Mouse (Mus musculus) lung, adult 2 months (tissue): ENCODE measurements around the gene Steap1. TPM values are rescaled to one million over a fixed set of nuclear protein-coding genes. Genes with fewer than 3 reads are reported as not detected.

Experiments used
- DNase-seq: peaks from one replicate; pipeline ENCODE4 v3.0.0; 2022
- H3K4me1 ChIP-seq: fragments of 200-500 bp; 2 replicates; pipeline ENCODE4 v1.6.1; 2011; ENCODE audit warnings: low read length; ENCODE audit not compliant: control insufficient read depth, insufficient read depth
- H3K4me3 ChIP-seq: fragments of 200-500 bp; replicated peaks from 2 replicates; pipeline ENCODE3; 2011; ENCODE audit warnings: low read depth, mild to moderate bottlenecking, control low read depth, low read length; ENCODE audit errors: extremely low read depth
- CTCF ChIP-seq: fragments of 200-500 bp; IDR thresholded peaks from 2 replicates; pipeline ENCODE4 v1.5.1; 2011; ENCODE audit warnings: mild to moderate bottlenecking, low read length, control low read depth; ENCODE audit not compliant: insufficient read depth
- POLR2A ChIP-seq: fragments of 200-500 bp; IDR thresholded peaks from 2 replicates; pipeline ENCODE4 v1.6.1; 2011; ENCODE audit warnings: low read depth, mild to moderate bottlenecking, control low read depth, low read length, borderline replicate concordance; ENCODE audit errors: extremely low read depth
- WGBS: fragments of 180-500 bp; shearing (Covaris S2); methylation state at CpG from one replicate; pipeline ENCODE4 v1.1.7; 2018; 5-methylcytosine and 5-hydroxymethylcytosine counted together
- polyA plus RNA-seq: library from polyadenylated mRNA; depleted of rRNA; stranded (reverse); fragments of >200 nt; gene quantifications from 2 replicates; pipeline ENCODE4 v1.2.3, GENCODE M21; 2012; rRNA removed

Gene Steap1
- polyA plus RNA-seq, 1 experiment: 0.98 TPM

DNA sequence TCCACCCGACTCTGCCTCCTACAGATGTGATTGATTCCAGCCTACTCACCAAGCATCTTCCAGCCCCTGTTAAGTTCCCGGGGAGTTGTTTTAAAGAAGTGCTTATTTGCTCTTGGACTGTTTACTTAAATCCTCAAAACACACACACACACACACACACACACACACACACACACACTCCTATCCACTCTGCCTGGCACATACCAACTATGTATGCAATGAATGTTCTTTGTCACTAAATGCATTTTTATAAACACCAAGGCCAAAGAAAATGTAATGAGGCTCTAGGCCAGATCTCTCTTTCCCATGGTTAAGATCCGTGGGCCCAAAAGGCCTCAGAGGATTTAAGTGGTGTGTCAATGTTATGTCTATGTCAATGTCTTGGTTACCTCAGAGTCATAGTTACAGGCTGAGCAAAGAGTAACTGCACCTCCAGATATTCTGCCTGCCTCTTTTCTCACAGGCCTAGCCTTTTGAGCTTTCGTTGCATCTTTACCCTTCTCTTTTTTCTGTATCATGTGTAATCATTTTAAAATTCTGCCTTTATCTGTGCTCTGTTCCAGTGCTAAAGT lies 56.9 kb downstream of the Steap1 start:
- TF ChIP-seq POLR2A (no peak), CTCF (no peak)
- 40% methylated on average over 4 of the region's 4 CpGs for WGBS
- no peak for DNase-seq
- H3K4me3 ChIP-seq: no peak overlapping the region
- H3K4me1 ChIP-seq: peaks cover 3% of the 10 kb centered on the region; the same call in 1 of the 2 replicates

DNA sequence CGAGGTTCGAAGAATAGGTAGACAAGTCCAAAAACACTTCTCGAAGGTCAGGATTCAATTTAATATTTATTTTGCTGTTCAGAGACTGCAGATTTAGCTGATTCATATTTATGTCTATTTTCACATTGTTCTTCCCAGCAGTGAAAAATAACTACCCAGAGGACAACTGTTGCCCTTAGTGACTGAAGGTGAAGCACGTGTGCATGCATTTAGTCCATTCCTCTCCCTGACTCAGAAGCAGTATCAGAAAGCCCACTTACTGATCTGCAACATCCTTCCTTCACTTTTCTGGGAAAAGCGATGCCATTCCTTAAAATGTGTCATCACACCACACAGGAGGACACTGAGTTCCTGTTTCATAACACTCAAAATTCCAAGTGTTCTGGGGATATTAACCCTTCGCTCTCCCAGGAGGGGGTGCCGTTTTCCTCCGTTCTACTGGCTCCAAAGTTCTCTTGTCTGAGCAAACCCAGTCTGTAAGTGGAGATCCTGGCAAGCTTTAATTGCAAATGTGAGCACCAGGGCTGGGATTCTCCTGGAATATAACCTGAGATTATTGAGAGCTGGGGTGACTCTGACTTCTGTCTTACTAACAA lies 60.1 kb downstream of the Steap1 start:
- no peak for DNase-seq
- H3K4me1 ChIP-seq: no peaks in the 10 kb centered on the region
- WGBS: 62% methylated on average over 8 of the region's 8 CpGs
- H3K4me3 ChIP-seq: no peak overlapping the region
- no peak for TF ChIP-seq POLR2A
- no peak for TF ChIP-seq CTCF

DNA sequence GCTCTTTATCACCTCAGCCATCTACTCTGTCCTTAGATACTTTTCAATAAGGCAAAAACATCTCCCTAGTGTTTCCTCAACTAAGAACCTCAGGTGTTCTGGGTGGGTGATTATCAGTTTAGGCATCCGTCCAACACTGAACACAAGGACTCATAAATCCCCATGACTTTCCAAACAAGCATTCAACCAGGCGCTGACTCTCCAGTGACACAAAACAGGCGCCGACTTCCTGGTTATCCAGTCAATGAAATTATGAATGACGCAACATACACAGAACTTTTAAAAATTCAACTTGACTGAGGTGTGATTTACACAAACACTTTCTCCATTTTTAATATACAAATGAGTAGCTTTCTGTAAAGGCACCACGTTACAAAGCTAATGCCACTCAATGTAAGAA lies 60.9 kb downstream of the Steap1 start:
- TF ChIP-seq POLR2A (no peak), CTCF (no peak)
- WGBS: 66% methylated on average over 6 of the region's 6 CpGs
- H3K4me1 ChIP-seq: no peaks in the 10 kb centered on the region
- no peak for DNase-seq
- no peak overlapping the region for H3K4me3 ChIP-seq

DNA sequence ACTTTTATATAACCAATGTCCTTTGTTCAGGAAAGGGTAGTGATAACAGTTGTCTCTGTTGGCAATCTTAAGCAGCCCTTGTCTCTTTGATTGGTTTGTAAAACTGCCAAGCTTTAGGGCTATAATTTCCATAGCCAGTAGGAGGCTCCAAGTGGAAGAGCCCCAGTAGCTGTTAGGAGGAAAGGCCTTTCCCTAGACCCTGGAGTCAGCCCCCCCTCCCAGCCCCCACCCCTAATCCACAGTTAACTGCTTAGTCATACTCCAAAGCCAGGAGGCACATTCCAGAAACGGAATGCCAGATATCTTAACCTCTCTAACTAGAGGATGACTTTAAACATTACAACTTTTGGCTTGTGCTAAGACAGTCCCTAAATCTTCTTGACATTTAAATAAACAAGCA lies 62.2 kb downstream of the Steap1 start:
- no peaks in the 10 kb centered on the region for H3K4me1 ChIP-seq
- no peak for TF ChIP-seq POLR2A
- TF ChIP-seq CTCF: no peak
- 3% methylated on average over 1 of the region's 1 CpGs for WGBS
- H3K4me3 ChIP-seq: no peak overlapping the region
- DNase-seq: no peak

Other genes with a start within 250 kb of the Steap1 start
- gene Cldn12, start 234.4 kb downstream of the Steap1 start, polyA plus RNA-seq: 14.3 and 16.5 TPM in 2 replicates
- 1.5 and 3.5 TPM in 2 replicates for gene Gtpbp10, start 189.8 kb downstream of the Steap1 start, polyA plus RNA-seq
- 0.08 and 0.11 TPM in 2 replicates for gene Gm8773, start 175.5 kb downstream of the Steap1 start, polyA plus RNA-seq
- 10.3 and 11.7 TPM in 2 replicates for gene Cfap69, start 85.1 kb downstream of the Steap1 start, polyA plus RNA-seq
- gene Steap2, start 54.7 kb downstream of the Steap1 start, polyA plus RNA-seq: 5.1 and 5.7 TPM in 2 replicates